Mouse (Mus musculus): Measurements from ENCODE around the gene Cdyl2. TPM values are rescaled to one million over a fixed set of nuclear protein-coding genes. Genes with fewer than 3 reads are reported as not detected.

The Cdyl2 gene
- polyA plus RNA-seq, 1 experiment = 3.1 TPM

- TF ChIP-seq CTCF (IDR thresholded peaks at IDR 0.05; ENCODE audit: control insufficient read depth, insufficient read depth, low read length) (no peak), POLR2A (IDR thresholded peaks at IDR 0.05; ENCODE audit: borderline replicate concordance, control insufficient read depth, low read depth, low read length) (no peak)
- no peak overlapping the region for H3K27ac ChIP-seq (ENCODE audit: control insufficient read depth, insufficient read depth, low read depth, low read length, poor library complexity)
- H3K4me1 ChIP-seq (ENCODE audit: control insufficient read depth, insufficient read depth, low read length) = peaks cover 4% of the 10 kb centered on the region; the same call in 1 of the 2 replicates
- 87% methylated on average over 10 of the region's 10 CpGs for WGBS
- H3K4me3 ChIP-seq (replicated peaks; ENCODE audit: control insufficient read depth, low read depth, low read length) = no peak overlapping the region
These were observed 91.9 kb downstream of the Cdyl2 start for GRCm38 (mm10) chr8:116640925-116641324.

- Histone ChIP-seq H3K4me3 (replicated peaks; ENCODE audit: control insufficient read depth, low read depth, low read length) (no peak overlapping the region), H3K27ac (ENCODE audit: control insufficient read depth, insufficient read depth, low read depth, low read length, poor library complexity) (no peak overlapping the region; the same call in 1 of the 2 replicates), H3K4me1 (ENCODE audit: control insufficient read depth, insufficient read depth, low read length) (peaks cover 7% of the 10 kb centered on the region; the same call in 1 of the 2 replicates)
- WGBS = 75% methylated on average over 4 of the region's 4 CpGs
- TF ChIP-seq POLR2A (IDR thresholded peaks at IDR 0.05; ENCODE audit: borderline replicate concordance, control insufficient read depth, low read depth, low read length) (no peak), CTCF (IDR thresholded peaks at IDR 0.05; ENCODE audit: control insufficient read depth, insufficient read depth, low read length) (no peak)
These were observed 94.8 kb downstream of the Cdyl2 start for GRCm38 (mm10) chr8:116637998-116638397.

- Histone ChIP-seq H3K4me1 (ENCODE audit: control insufficient read depth, insufficient read depth, low read length) (peaks cover 7% of the 10 kb centered on the region; the same call in 1 of the 2 replicates), H3K4me3 (replicated peaks; ENCODE audit: control insufficient read depth, low read depth, low read length) (no peak overlapping the region), H3K27ac (ENCODE audit: control insufficient read depth, insufficient read depth, low read depth, low read length, poor library complexity) (no peak overlapping the region)
- TF ChIP-seq CTCF (IDR thresholded peaks at IDR 0.05; ENCODE audit: control insufficient read depth, insufficient read depth, low read length) = no peak
- no peak for TF ChIP-seq POLR2A (IDR thresholded peaks at IDR 0.05; ENCODE audit: borderline replicate concordance, control insufficient read depth, low read depth, low read length)
- 87% methylated on average over 7 of the region's 7 CpGs for WGBS
These were observed 95.6 kb downstream of the Cdyl2 start for GRCm38 (mm10) chr8:116637193-116637592.

GRCm38 (mm10) chr8:116636396-116636795 lies 96.4 kb downstream of the Cdyl2 start:
- peak overlapping the region; percentile 15; the same call in 1 of the 2 replicates for H3K27ac ChIP-seq (ENCODE audit: control insufficient read depth, insufficient read depth, low read depth, low read length, poor library complexity)
- TF ChIP-seq CTCF (IDR thresholded peaks at IDR 0.05; ENCODE audit: control insufficient read depth, insufficient read depth, low read length) = no peak
- TF ChIP-seq POLR2A (IDR thresholded peaks at IDR 0.05; ENCODE audit: borderline replicate concordance, control insufficient read depth, low read depth, low read length) = no peak
- no peak overlapping the region for H3K4me3 ChIP-seq (replicated peaks; ENCODE audit: control insufficient read depth, low read depth, low read length)
- H3K4me1 ChIP-seq (ENCODE audit: control insufficient read depth, insufficient read depth, low read length) = peaks cover 7% of the 10 kb centered on the region; the same call in 1 of the 2 replicates
- 76% methylated on average over 10 of the region's 10 CpGs for WGBS

- H3K27ac ChIP-seq (ENCODE audit: control insufficient read depth, insufficient read depth, low read depth, low read length, poor library complexity) = peak overlapping the region; percentile 79; the same call in 1 of the 2 replicates
- 22% methylated on average over 8 of the region's 8 CpGs for WGBS
- peaks cover 7% of the 10 kb centered on the region; the same call in 1 of the 2 replicates for H3K4me1 ChIP-seq (ENCODE audit: control insufficient read depth, insufficient read depth, low read length)
- H3K4me3 ChIP-seq (replicated peaks; ENCODE audit: control insufficient read depth, low read depth, low read length) = peak overlapping the region; percentile 27
- TF ChIP-seq POLR2A (IDR thresholded peaks at IDR 0.05; ENCODE audit: borderline replicate concordance, control insufficient read depth, low read depth, low read length) (no peak), CTCF (IDR thresholded peaks at IDR 0.05; ENCODE audit: control insufficient read depth, insufficient read depth, low read length) (no peak)
These were observed 96.8 kb downstream of the Cdyl2 start for GRCm38 (mm10) chr8:116635972-116636371.

GRCm38 (mm10) chr8:116635261-116635660 lies 97.5 kb downstream of the Cdyl2 start:
- peaks cover 7% of the 10 kb centered on the region; the same call in 1 of the 2 replicates for H3K4me1 ChIP-seq (ENCODE audit: control insufficient read depth, insufficient read depth, low read length)
- WGBS = 54% methylated on average over 13 of the region's 13 CpGs
- H3K4me3 ChIP-seq (replicated peaks; ENCODE audit: control insufficient read depth, low read depth, low read length) = no peak overlapping the region
- TF ChIP-seq CTCF (IDR thresholded peaks at IDR 0.05; ENCODE audit: control insufficient read depth, insufficient read depth, low read length) = no peak
- TF ChIP-seq POLR2A (IDR thresholded peaks at IDR 0.05; ENCODE audit: borderline replicate concordance, control insufficient read depth, low read depth, low read length) = no peak
- peak overlapping the region; percentile 74 for H3K27ac ChIP-seq (ENCODE audit: control insufficient read depth, insufficient read depth, low read depth, low read length, poor library complexity)

- peaks cover 9% of the 10 kb centered on the region for H3K4me1 ChIP-seq (ENCODE audit: control insufficient read depth, insufficient read depth, low read length)
- 68% methylated on average over 4 of the region's 4 CpGs for WGBS
- H3K4me3 ChIP-seq (replicated peaks; ENCODE audit: control insufficient read depth, low read depth, low read length) = no peak overlapping the region
- no peak overlapping the region for H3K27ac ChIP-seq (ENCODE audit: control insufficient read depth, insufficient read depth, low read depth, low read length, poor library complexity)
- TF ChIP-seq CTCF (IDR thresholded peaks at IDR 0.05; ENCODE audit: control insufficient read depth, insufficient read depth, low read length) = no peak
- TF ChIP-seq POLR2A (IDR thresholded peaks at IDR 0.05; ENCODE audit: borderline replicate concordance, control insufficient read depth, low read depth, low read length) = no peak
These were observed 98.4 kb downstream of the Cdyl2 start for GRCm38 (mm10) chr8:116634436-116634835.

GRCm38 (mm10) chr8:116633470-116634150 lies 99.2 kb downstream of the Cdyl2 start:
- peaks cover 13% of the 10 kb centered on the region for H3K4me1 ChIP-seq (ENCODE audit: control insufficient read depth, insufficient read depth, low read length)
- 54% methylated on average over 10 of the region's 10 CpGs for WGBS
- H3K27ac ChIP-seq (ENCODE audit: control insufficient read depth, insufficient read depth, low read depth, low read length, poor library complexity) = peak overlapping the region; percentile 69
- no peak overlapping the region for H3K4me3 ChIP-seq (replicated peaks; ENCODE audit: control insufficient read depth, low read depth, low read length)
- TF ChIP-seq CTCF (IDR thresholded peaks at IDR 0.05; ENCODE audit: control insufficient read depth, insufficient read depth, low read length) (no peak), POLR2A (IDR thresholded peaks at IDR 0.05; ENCODE audit: borderline replicate concordance, control insufficient read depth, low read depth, low read length) (no peak)

All from bone marrow, adult 2 months (tissue).